Mouse (Mus musculus) embryonic facial prominence, embryonic 14.5 days (tissue): ENCODE measurements around the gene Kcna2. TPM values are rescaled to one million over a fixed set of nuclear protein-coding genes. Genes with fewer than 3 reads are reported as not detected.

Experiments used
- ATAC-seq: fragments of 200-750 bp; cut with Nextera tagmentation; 2 replicates; pipeline ENCODE4 v1.8.0; 2017; ENCODE audit warnings: low read depth, moderate number of reproducible peaks, moderate TSS enrichment
- DNase-seq: peaks from one replicate; pipeline ENCODE4 v3.0.0-alpha.2; 2015; ENCODE audit warnings: low spot score
- H3K27ac ChIP-seq: fragments of 300-500 bp; sonication (generic); replicated peaks from 2 replicates; pipeline ENCODE4 v1.5.1; 2014; ENCODE audit warnings: low read depth, mild to moderate bottlenecking, low read length, moderate library complexity
- H3K27me3 ChIP-seq: fragments of 300-500 bp; sonication (generic); replicated peaks from 2 replicates; pipeline ENCODE4 v1.6.1; 2014; ENCODE audit warnings: low read length; ENCODE audit not compliant: control insufficient read depth, insufficient read depth
- H3K36me3 ChIP-seq: fragments of 300-500 bp; sonication (generic); 2 replicates; pipeline ENCODE4 v1.6.1; 2014; ENCODE audit warnings: low read length, mixed read lengths; ENCODE audit not compliant: control insufficient read depth, insufficient read depth
- H3K4me1 ChIP-seq: fragments of 300-500 bp; sonication (generic); 2 replicates; pipeline ENCODE4 v1.6.1; 2014; ENCODE audit warnings: antibody characterized with exemption, low read length; ENCODE audit not compliant: control insufficient read depth, insufficient read depth
- H3K4me2 ChIP-seq: fragments of 300-500 bp; sonication (generic); 2 replicates; pipeline ENCODE4 v1.6.1; 2014; ENCODE audit warnings: low read depth, mild to moderate bottlenecking, low read length, moderate library complexity, mixed read lengths
- H3K4me3 ChIP-seq: fragments of 300-500 bp; sonication (generic); 2 replicates; pipeline ENCODE4 v1.5.1; 2014; ENCODE audit warnings: low read depth, mild to moderate bottlenecking, low read length
- H3K9ac ChIP-seq: fragments of 300-500 bp; sonication (generic); 2 replicates; pipeline ENCODE4 v1.6.1; 2014; ENCODE audit warnings: low read depth, mild to moderate bottlenecking, low read length, moderate library complexity, mixed read lengths
- H3K9me3 ChIP-seq: fragments of 300-500 bp; sonication (generic); 2 replicates; pipeline ENCODE4 v1.6.1; 2016; ENCODE audit warnings: low read length; ENCODE audit not compliant: control insufficient read depth
- WGBS: fragments of 180-500 bp; shearing (Covaris S2); extraction: QIAGEN DNeasy Blood & Tissue Kit; methylation state at CpG from one replicate; pipeline ENCODE4 v1.1.7; 2014; 5-methylcytosine and 5-hydroxymethylcytosine counted together
- polyA plus RNA-seq: library from polyadenylated mRNA; unstranded; fragments of >200 nt; fragmentation: Nextera tagmentation; extraction: Ambion mirVana; gene quantifications from 2 replicates; pipeline ENCODE4 v1.2.1, GENCODE M21; 2014

The Kcna2 gene
- polyA plus RNA-seq, 1 experiment from 2014 or later: 0.42 TPM

- WGBS: 67% methylated on average over 11 of the region's 11 CpGs
- no peak overlapping the region for H3K4me3 ChIP-seq
Observed at GRCm38 (mm10) chr3:107090403-107091150, 10.4 kb upstream of the Kcna2 start.

GRCm38 (mm10) chr3:107094028-107094427 is 6.9 kb upstream of the Kcna2 start:
- Histone ChIP-seq H3K4me1 (no peaks in the 10 kb centered on the region), H3K27ac (no peak overlapping the region), H3K36me3 (no peaks in the 10 kb centered on the region), H3K4me2 (no peak overlapping the region), H3K4me3 (no peak overlapping the region), H3K27me3 (0 out of 2 replicates have a peak, but pooled peaks cover 5% of the 10 kb centered on the region), H3K9me3 (no peaks in the 10 kb centered on the region), H3K9ac (no peak overlapping the region)
- ATAC-seq (no peak), DNase-seq (peak; percentile 56)
- WGBS: 2% methylated on average over 4 of the region's 4 CpGs

More at GRCm38 (mm10) chr3:107090403-107091150, 10.4 kb upstream of the Kcna2 start:
- no peaks in the 10 kb centered on the region for H3K36me3 ChIP-seq
- H3K4me2 ChIP-seq: no peak overlapping the region
- ATAC-seq: no peak
- no peak overlapping the region for H3K9ac ChIP-seq
- H3K9me3 ChIP-seq: no peaks in the 10 kb centered on the region
- no peaks in the 10 kb centered on the region for H3K27me3 ChIP-seq
- DNase-seq: no peak
- no peaks in the 10 kb centered on the region for H3K4me1 ChIP-seq
- no peak overlapping the region for H3K27ac ChIP-seq

- DNase-seq (no peak), ATAC-seq (no peak)
- no peak overlapping the region for H3K9ac ChIP-seq
- H3K4me3 ChIP-seq: no peak overlapping the region
- no peaks in the 10 kb centered on the region for H3K36me3 ChIP-seq
- 72% methylated on average over 3 of the region's 3 CpGs for WGBS
- H3K4me1 ChIP-seq: peaks cover 8% of the 10 kb centered on the region; the same call in 1 of the 2 replicates
- no peak overlapping the region for H3K27ac ChIP-seq
- peaks cover 27% of the 10 kb centered on the region for H3K27me3 ChIP-seq
- H3K4me2 ChIP-seq: no peak overlapping the region
- no peaks in the 10 kb centered on the region for H3K9me3 ChIP-seq
Observed at GRCm38 (mm10) chr3:107096269-107096731, 4.6 kb upstream of the Kcna2 start.

GRCm38 (mm10) chr3:107099866-107100265 is 1.1 kb upstream of the Kcna2 start:
- DNase-seq (no peak), ATAC-seq (no peak)
- Histone ChIP-seq H3K27me3 (peaks cover 53% of the 10 kb centered on the region), H3K27ac (no peak overlapping the region), H3K9ac (no peak overlapping the region), H3K4me3 (no peak overlapping the region), H3K36me3 (no peaks in the 10 kb centered on the region), H3K4me2 (no peak overlapping the region), H3K9me3 (no peaks in the 10 kb centered on the region), H3K4me1 (peaks cover 8% of the 10 kb centered on the region; the same call in 1 of the 2 replicates)
- 47% methylated on average over 2 of the region's 2 CpGs for WGBS

GRCm38 (mm10) chr3:107101456-107101786 is 475 bp downstream of the Kcna2 start:
- no peaks in the 10 kb centered on the region for H3K9me3 ChIP-seq

GRCm38 (mm10) chr3:107101787-107102651 is 1.1 kb downstream of the Kcna2 start:
- peak overlapping the region; percentile 63 for H3K9ac ChIP-seq
- no peak overlapping the region for H3K27ac ChIP-seq
- H3K27me3 ChIP-seq: peaks cover 53% of the 10 kb centered on the region
- peak overlapping the region; percentile 57 for H3K4me3 ChIP-seq
- under 1% methylated on average over 32 of the region's 53 CpGs for WGBS
- DNase-seq (peak; percentile 42), ATAC-seq (peak; percentile 71)
- H3K4me1 ChIP-seq: peaks cover 8% of the 10 kb centered on the region; the same call in 1 of the 2 replicates
- no peaks in the 10 kb centered on the region for H3K9me3 ChIP-seq
- H3K36me3 ChIP-seq: no peaks in the 10 kb centered on the region
- peak overlapping the region; percentile 98 for H3K4me2 ChIP-seq

More at GRCm38 (mm10) chr3:107101456-107101786, 475 bp downstream of the Kcna2 start:
- H3K4me1 ChIP-seq: peaks cover 8% of the 10 kb centered on the region; the same call in 1 of the 2 replicates
- peak overlapping the region; percentile 98 for H3K4me2 ChIP-seq
- ATAC-seq (peak; percentile 51; the same call in 1 of the 2 replicates), DNase-seq (no peak)
- H3K4me3 ChIP-seq: peak overlapping the region; percentile 57
- 0% methylated on average over 12 of the region's 41 CpGs for WGBS
- peaks cover 53% of the 10 kb centered on the region for H3K27me3 ChIP-seq
- H3K36me3 ChIP-seq: no peaks in the 10 kb centered on the region
- H3K27ac ChIP-seq: no peak overlapping the region
- peak overlapping the region; percentile 63 for H3K9ac ChIP-seq

GRCm38 (mm10) chr3:107103041-107103440 is 2.1 kb downstream of the Kcna2 start:
- DNase-seq (no peak), ATAC-seq (no peak)
- H3K27me3 ChIP-seq: peaks cover 53% of the 10 kb centered on the region
- H3K9me3 ChIP-seq: no peaks in the 10 kb centered on the region
- H3K4me1 ChIP-seq: peaks cover 8% of the 10 kb centered on the region; the same call in 1 of the 2 replicates
- H3K4me2 ChIP-seq: peak overlapping the region; percentile 98; the same call in 1 of the 2 replicates
- H3K4me3 ChIP-seq: peak overlapping the region; percentile 57; the same call in 1 of the 2 replicates
- no peak overlapping the region for H3K27ac ChIP-seq
- no peaks in the 10 kb centered on the region for H3K36me3 ChIP-seq
- no peak overlapping the region for H3K9ac ChIP-seq
- 60% methylated on average over 7 of the region's 7 CpGs for WGBS

- no peak overlapping the region for H3K4me2 ChIP-seq
- no peak for DNase-seq
- no peak overlapping the region for H3K27ac ChIP-seq
- WGBS: 84% methylated on average over 3 of the region's 3 CpGs
- no peak overlapping the region for H3K4me3 ChIP-seq
- H3K36me3 ChIP-seq: no peaks in the 10 kb centered on the region
- no peak for ATAC-seq
- no peak overlapping the region for H3K9ac ChIP-seq
- no peaks in the 10 kb centered on the region for H3K9me3 ChIP-seq
- H3K27me3 ChIP-seq: peaks cover 53% of the 10 kb centered on the region
- H3K4me1 ChIP-seq: peaks cover 8% of the 10 kb centered on the region; the same call in 1 of the 2 replicates
Observed at GRCm38 (mm10) chr3:107103462-107103861, 2.5 kb downstream of the Kcna2 start.
